Mouse (Mus musculus): Measurements from ENCODE around the gene Arhgap6.

- TF ChIP-seq EP300 (IDR thresholded peaks at IDR 0.05; ENCODE audit: low read depth) (no peak), CTCF (IDR thresholded peaks at IDR 0.05; ENCODE audit: low read depth) (no peak)
These were observed 524.3 kb downstream of the Arhgap6 start for GRCm38 (mm10) chrX:169319066-169319760.
